Mouse (Mus musculus) heart, embryonic 12.5 days (tissue): ENCODE results near the gene Sco1. TPM values are rescaled to one million over a fixed set of nuclear protein-coding genes. Genes with fewer than 3 reads are reported as not detected.

Source experiments
- ATAC-seq: fragments of 200-750 bp; cut with Nextera tagmentation; 2 replicates; pipeline ENCODE4 v1.8.0; 2017; ENCODE audit warnings: moderate TSS enrichment, moderate library complexity; ENCODE audit not compliant: insufficient number of reproducible peaks, low FRiP score
- H3K27ac ChIP-seq: fragments of 300-500 bp; sonication (generic); 2 replicates; pipeline ENCODE4 v1.5.1; 2016; ENCODE audit warnings: mild to moderate bottlenecking, moderate library complexity; ENCODE audit not compliant: poor library complexity, severe bottlenecking
- H3K27me3 ChIP-seq: fragments of 300-500 bp; sonication (generic); replicated peaks from 2 replicates; pipeline ENCODE4 v1.6.1; 2016; ENCODE audit warnings: mild to moderate bottlenecking, moderate library complexity
- H3K36me3 ChIP-seq: fragments of 300-500 bp; sonication (generic); 2 replicates; pipeline ENCODE4 v1.6.1; 2016; ENCODE audit warnings: mild to moderate bottlenecking, moderate library complexity
- H3K4me1 ChIP-seq: fragments of 300-500 bp; sonication (generic); replicated peaks from 2 replicates; pipeline ENCODE4 v1.6.1; 2016; ENCODE audit warnings: mild to moderate bottlenecking
- H3K4me2 ChIP-seq: fragments of 300-500 bp; sonication (generic); 2 replicates; pipeline ENCODE4 v1.6.1; 2016; ENCODE audit warnings: mild to moderate bottlenecking, moderate library complexity
- H3K4me3 ChIP-seq: fragments of 300-500 bp; sonication (generic); 2 replicates; pipeline ENCODE4 v1.5.1; 2016; ENCODE audit warnings: mild to moderate bottlenecking
- H3K9ac ChIP-seq: fragments of 300-500 bp; sonication (generic); 2 replicates; pipeline ENCODE4 v1.6.1; 2016; ENCODE audit warnings: mild to moderate bottlenecking, moderate library complexity
- H3K9me3 ChIP-seq: fragments of 300-500 bp; sonication (generic); replicated peaks from 2 replicates; pipeline ENCODE4 v1.6.1; 2016; ENCODE audit warnings: mild to moderate bottlenecking, moderate library complexity
- WGBS: fragments of 180-500 bp; shearing (Covaris S2); methylation state at CpG from one replicate; pipeline ENCODE4 v1.1.7; 2016; 5-methylcytosine and 5-hydroxymethylcytosine counted together
- polyA plus RNA-seq: library from polyadenylated mRNA; unstranded; fragments of >200 nt; fragmentation: Nextera tagmentation; extraction: Ambion mirVana; gene quantifications from 2 replicates; pipeline ENCODE4 v1.2.1, GENCODE M21; 2016

The Sco1 gene
- polyA plus RNA-seq, 1 experiment from 2014 or later = 24.3 TPM

- H3K36me3 ChIP-seq = peaks cover 34% of the 10 kb centered on the region
Observed at GRCm38 (mm10) chr11:67044959-67045358, 7.5 kb upstream of the Sco1 start.

GRCm38 (mm10) chr11:67047199-67047598 lies 5.3 kb upstream of the Sco1 start:
- Histone ChIP-seq H3K27me3 (no peaks in the 10 kb centered on the region), H3K9ac (no peak overlapping the region), H3K9me3 (no peaks in the 10 kb centered on the region), H3K4me1 (peaks cover 10% of the 10 kb centered on the region), H3K27ac (no peak overlapping the region), H3K4me2 (no peak overlapping the region), H3K4me3 (no peak overlapping the region), H3K36me3 (peaks cover 22% of the 10 kb centered on the region)
- ATAC-seq = no peak
- WGBS = 86% methylated on average over 5 of the region's 5 CpGs

More at GRCm38 (mm10) chr11:67044959-67045358, 7.5 kb upstream of the Sco1 start:
- Histone ChIP-seq H3K27me3 (no peaks in the 10 kb centered on the region), H3K4me3 (no peak overlapping the region), H3K9me3 (no peaks in the 10 kb centered on the region), H3K4me2 (no peak overlapping the region), H3K4me1 (peaks cover 9% of the 10 kb centered on the region), H3K9ac (no peak overlapping the region), H3K27ac (no peak overlapping the region)
- 81% methylated on average over 6 of the region's 6 CpGs for WGBS
- ATAC-seq = no peak

- Histone ChIP-seq H3K4me1 (peaks cover 11% of the 10 kb centered on the region), H3K27me3 (no peaks in the 10 kb centered on the region), H3K36me3 (peaks cover 22% of the 10 kb centered on the region), H3K9ac (no peak overlapping the region), H3K4me2 (no peak overlapping the region), H3K4me3 (no peak overlapping the region), H3K9me3 (no peaks in the 10 kb centered on the region), H3K27ac (no peak overlapping the region)
- WGBS = 85% methylated on average over 8 of the region's 8 CpGs
- no peak for ATAC-seq
Observed at GRCm38 (mm10) chr11:67048496-67048895, 4.0 kb upstream of the Sco1 start.

GRCm38 (mm10) chr11:67049256-67049655 lies 3.2 kb upstream of the Sco1 start:
- Histone ChIP-seq H3K4me2 (no peak overlapping the region), H3K4me3 (no peak overlapping the region), H3K9ac (no peak overlapping the region), H3K36me3 (peaks cover 25% of the 10 kb centered on the region), H3K27me3 (no peaks in the 10 kb centered on the region), H3K9me3 (no peaks in the 10 kb centered on the region), H3K27ac (no peak overlapping the region), H3K4me1 (peaks cover 17% of the 10 kb centered on the region)
- 98% methylated on average over 3 of the region's 3 CpGs for WGBS
- no peak for ATAC-seq

GRCm38 (mm10) chr11:67051676-67052320 lies 672 bp upstream of the Sco1 start:
- Histone ChIP-seq H3K36me3 (peaks cover 32% of the 10 kb centered on the region), H3K27ac (peak overlapping the region; percentile 82), H3K9me3 (no peaks in the 10 kb centered on the region), H3K4me2 (peak overlapping the region; percentile 78), H3K4me1 (peaks cover 17% of the 10 kb centered on the region), H3K4me3 (peak overlapping the region; percentile 82), H3K27me3 (no peaks in the 10 kb centered on the region), H3K9ac (peak overlapping the region; percentile 87)
- WGBS = 11% methylated on average over 16 of the region's 16 CpGs
- peak; percentile 68; the same call in 1 of the 2 replicates for ATAC-seq

DNA sequence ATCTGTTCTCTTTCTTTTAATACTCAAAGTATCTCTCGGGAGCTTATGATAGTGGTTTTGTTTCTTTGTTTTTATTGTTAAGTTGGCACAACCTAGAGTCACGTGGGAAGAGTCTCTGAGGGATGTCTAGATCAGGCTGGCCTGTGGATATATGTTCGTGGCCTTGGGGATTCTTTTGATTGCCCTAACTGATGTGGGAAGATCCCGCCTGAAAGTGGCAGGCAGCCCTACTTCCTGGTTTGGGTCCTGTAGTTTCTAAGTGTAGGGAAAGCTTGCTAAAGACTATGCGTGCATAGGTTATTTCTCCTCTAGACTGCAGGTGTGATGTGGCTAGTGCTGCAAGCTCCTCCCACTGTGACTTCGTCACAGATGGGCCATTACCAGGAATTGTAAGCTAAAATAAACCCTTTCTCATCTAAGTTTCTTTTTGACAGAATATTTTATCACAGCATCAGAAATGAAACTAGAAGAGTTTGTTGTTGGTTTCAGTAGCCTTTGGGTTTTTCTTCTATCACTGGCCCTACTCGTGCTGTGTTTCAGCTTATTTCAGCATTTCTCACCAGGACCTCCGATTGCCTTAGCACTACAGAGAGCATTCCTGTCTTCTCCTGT lies 2.4 kb downstream of the Sco1 start:
- ATAC-seq = no peak
- Histone ChIP-seq H3K4me2 (no peak overlapping the region), H3K4me3 (no peak overlapping the region), H3K9ac (no peak overlapping the region), H3K27me3 (no peaks in the 10 kb centered on the region), H3K36me3 (peaks cover 53% of the 10 kb centered on the region), H3K4me1 (peaks cover 15% of the 10 kb centered on the region), H3K27ac (no peak overlapping the region), H3K9me3 (no peaks in the 10 kb centered on the region)
- 89% methylated on average over 8 of the region's 8 CpGs for WGBS

DNA sequence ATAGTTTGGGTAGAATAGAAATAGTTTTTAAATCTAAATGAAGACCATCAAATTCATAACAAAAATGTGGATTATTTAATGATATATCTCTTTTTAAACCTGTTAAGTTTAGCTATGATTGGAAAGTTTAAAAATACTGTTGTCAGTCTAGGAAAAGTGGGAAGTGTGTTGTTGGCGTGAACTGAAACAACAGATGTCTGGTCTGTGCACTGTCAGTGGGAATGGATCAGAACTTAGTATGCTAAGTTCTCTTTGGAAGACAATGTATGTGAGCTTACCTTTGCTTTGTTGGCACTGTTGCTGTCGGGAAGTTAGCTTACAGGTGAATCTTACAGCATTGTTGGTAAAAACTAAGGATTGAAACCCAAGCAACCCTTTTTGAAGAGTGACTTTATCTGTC lies 8.8 kb downstream of the Sco1 start:
- Histone ChIP-seq H3K9me3 (no peaks in the 10 kb centered on the region), H3K36me3 (peaks cover 82% of the 10 kb centered on the region), H3K27me3 (no peaks in the 10 kb centered on the region), H3K4me2 (no peak overlapping the region), H3K9ac (no peak overlapping the region), H3K4me3 (no peak overlapping the region), H3K4me1 (no peaks in the 10 kb centered on the region), H3K27ac (no peak overlapping the region)
- 93% methylated on average over 2 of the region's 2 CpGs for WGBS
- ATAC-seq = no peak

DNA sequence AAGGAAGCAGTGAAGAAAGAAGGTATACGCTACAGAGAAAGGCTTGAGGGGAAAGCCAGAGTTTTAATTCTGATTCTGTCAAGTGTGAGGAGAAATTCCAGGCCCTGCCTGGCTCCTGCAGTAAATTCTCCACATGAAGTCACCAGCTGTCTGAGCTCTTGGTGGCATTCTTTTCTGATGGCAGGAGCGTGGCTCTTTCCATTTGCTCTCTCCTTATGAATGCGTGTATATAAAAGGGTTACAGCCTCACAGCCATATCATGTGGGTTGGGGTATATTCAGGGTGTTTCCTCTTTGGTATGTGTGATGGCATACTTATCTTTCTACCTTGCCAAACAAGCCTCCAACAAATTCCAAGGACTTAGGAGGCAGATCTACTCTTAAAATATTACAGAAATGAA lies 10.3 kb downstream of the Sco1 start:
- Histone ChIP-seq H3K4me2 (no peak overlapping the region), H3K27me3 (no peaks in the 10 kb centered on the region), H3K4me1 (no peaks in the 10 kb centered on the region), H3K4me3 (no peak overlapping the region), H3K9me3 (no peaks in the 10 kb centered on the region), H3K9ac (no peak overlapping the region), H3K36me3 (peaks cover 79% of the 10 kb centered on the region), H3K27ac (no peak overlapping the region)
- WGBS = 77% methylated on average over 3 of the region's 3 CpGs
- no peak for ATAC-seq

GRCm38 (mm10) chr11:67067741-67068140 lies 15.3 kb downstream of the Sco1 start:
- Histone ChIP-seq H3K27ac (no peak overlapping the region), H3K27me3 (no peaks in the 10 kb centered on the region), H3K4me3 (no peak overlapping the region), H3K4me1 (peaks cover 7% of the 10 kb centered on the region; the same call in 1 of the 2 replicates), H3K36me3 (peaks cover 39% of the 10 kb centered on the region), H3K9ac (no peak overlapping the region), H3K4me2 (no peak overlapping the region), H3K9me3 (no peaks in the 10 kb centered on the region)
- WGBS = 86% methylated on average over 3 of the region's 3 CpGs
- no peak for ATAC-seq

DNA sequence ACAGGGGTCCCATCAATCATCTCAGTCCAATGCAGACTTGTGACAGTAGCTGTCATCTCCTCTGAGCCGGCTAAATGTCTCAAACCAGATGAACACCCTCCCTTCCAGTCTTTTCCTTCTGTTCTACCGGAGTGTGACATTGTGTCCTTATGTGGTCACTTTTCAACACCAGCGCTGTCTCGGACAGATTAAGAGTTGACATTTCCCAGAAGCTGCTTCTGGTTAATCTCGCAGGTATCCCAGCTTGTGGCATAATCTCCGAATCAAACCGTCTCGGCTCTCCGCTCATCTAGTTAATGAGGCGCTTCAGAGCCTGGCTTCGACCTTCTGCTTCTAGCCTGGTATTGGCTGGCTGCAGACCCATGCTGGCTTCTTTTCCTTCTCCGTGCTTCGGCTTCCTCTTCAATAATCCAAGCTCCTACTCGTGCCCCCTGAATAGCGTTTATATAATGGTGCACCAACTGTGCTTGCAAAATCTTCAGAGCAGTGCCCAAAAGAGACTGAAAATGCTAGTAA lies 20.2 kb downstream of the Sco1 start:
- WGBS = 37% methylated on average over 15 of the region's 15 CpGs
- Histone ChIP-seq H3K9ac (no peak overlapping the region), H3K36me3 (no peaks in the 10 kb centered on the region), H3K4me2 (no peak overlapping the region), H3K27me3 (no peaks in the 10 kb centered on the region), H3K9me3 (no peaks in the 10 kb centered on the region), H3K27ac (no peak overlapping the region), H3K4me1 (peaks cover 11% of the 10 kb centered on the region), H3K4me3 (no peak overlapping the region)
- ATAC-seq = no peak

DNA sequence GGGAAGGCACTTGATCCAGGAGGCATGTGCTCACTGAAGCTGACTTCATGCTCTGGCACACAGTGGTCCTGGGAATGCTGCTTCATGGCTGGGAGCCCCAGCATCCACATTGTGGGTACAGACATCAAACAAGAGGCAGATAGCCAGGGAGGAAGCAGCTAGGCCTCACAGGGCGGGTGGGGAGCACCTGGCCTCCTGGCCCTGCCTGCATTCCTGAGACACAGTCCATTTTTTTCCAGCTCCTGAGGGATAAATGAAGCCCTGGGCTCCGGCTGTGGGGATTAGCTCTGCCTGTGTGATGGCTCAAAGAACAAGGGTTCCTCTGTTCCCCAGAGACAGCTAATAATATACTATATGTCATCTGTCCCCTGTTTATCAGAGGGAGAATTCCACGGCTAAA lies 22.6 kb downstream of the Sco1 start:
- H3K9me3 ChIP-seq = no peaks in the 10 kb centered on the region
- no peaks in the 10 kb centered on the region for H3K36me3 ChIP-seq
- 37% methylated on average over 3 of the region's 3 CpGs for WGBS
- no peak overlapping the region for H3K9ac ChIP-seq
- H3K27ac ChIP-seq = no peak overlapping the region
- ATAC-seq = no peak
- peaks cover 13% of the 10 kb centered on the region; the same call in 1 of the 2 replicates for H3K27me3 ChIP-seq
- H3K4me1 ChIP-seq = peaks cover 4% of the 10 kb centered on the region
- H3K4me3 ChIP-seq = no peak overlapping the region
- no peak overlapping the region for H3K4me2 ChIP-seq
